Mouse (Mus musculus): ENCODE results near the gene Hyls1. TPM values are rescaled to one million over a fixed set of nuclear protein-coding genes. Genes with fewer than 3 reads are reported as not detected.

The Hyls1 gene
- polyA plus RNA-seq, 1 experiment from 2014 or later: 15.0 TPM

DNA sequence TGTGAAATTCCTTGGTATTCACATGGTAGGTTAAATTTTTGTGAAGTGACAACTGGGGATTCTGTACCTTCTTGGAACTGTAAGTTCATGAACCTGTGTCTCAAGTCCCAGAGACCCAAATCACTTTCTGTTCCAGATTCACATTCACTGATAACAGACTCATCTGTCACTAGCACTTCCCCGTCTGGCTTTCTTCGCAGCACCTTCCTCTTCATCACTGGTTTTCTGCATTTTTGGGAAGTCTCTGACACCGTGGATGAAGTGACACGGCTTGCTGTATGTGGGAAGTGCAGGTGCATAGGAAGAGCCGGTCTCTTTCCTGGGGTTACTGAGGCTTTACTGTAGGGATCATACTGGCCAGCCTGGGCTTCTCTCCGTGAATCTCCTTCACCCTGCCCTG is 8.6 kb downstream of the Hyls1 start:
- Histone ChIP-seq H3K9ac (replicated peaks) (no peak overlapping the region), H3K4me2 (no peak overlapping the region), H3K36me3 (peaks cover 20% of the 10 kb centered on the region), H3K4me3 (replicated peaks) (no peak overlapping the region), H3K4me1 (peaks cover 24% of the 10 kb centered on the region), H3K9me3 (replicated peaks) (no peaks in the 10 kb centered on the region), H3K27ac (replicated peaks) (no peak overlapping the region), H3K27me3 (replicated peaks) (no peaks in the 10 kb centered on the region)
- no peak for ATAC-seq (ENCODE audit: low FRiP score)
- 92% methylated on average over 6 of the region's 6 CpGs for WGBS

DNA sequence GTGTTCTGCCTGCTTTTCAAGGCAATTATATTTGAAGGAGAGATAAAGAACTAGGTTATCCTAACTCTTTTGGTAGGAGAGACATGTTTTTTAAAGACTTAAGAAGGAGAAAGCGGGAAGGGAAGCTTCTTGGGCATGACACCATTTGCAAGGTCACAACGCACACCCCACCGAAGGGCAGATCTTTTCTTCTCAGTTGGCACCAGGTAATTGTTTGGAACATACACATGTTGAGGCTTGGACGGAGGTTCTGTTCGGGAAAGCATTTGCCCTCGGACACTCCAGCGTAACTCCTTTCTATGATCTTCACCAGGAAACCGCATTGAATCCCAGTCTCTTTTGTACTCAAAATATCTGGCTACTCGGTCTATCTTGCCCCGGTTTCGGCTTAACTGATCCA is 9.1 kb downstream of the Hyls1 start:
- no peak overlapping the region for H3K9ac ChIP-seq (replicated peaks)
- H3K9me3 ChIP-seq (replicated peaks): no peaks in the 10 kb centered on the region
- no peak overlapping the region for H3K27ac ChIP-seq (replicated peaks)
- peaks cover 24% of the 10 kb centered on the region for H3K4me1 ChIP-seq
- H3K36me3 ChIP-seq: peaks cover 17% of the 10 kb centered on the region
- WGBS: 96% methylated on average over 11 of the region's 11 CpGs
- H3K4me3 ChIP-seq (replicated peaks): no peak overlapping the region
- H3K27me3 ChIP-seq (replicated peaks): no peaks in the 10 kb centered on the region
- no peak for ATAC-seq (ENCODE audit: low FRiP score)
- no peak overlapping the region for H3K4me2 ChIP-seq

DNA sequence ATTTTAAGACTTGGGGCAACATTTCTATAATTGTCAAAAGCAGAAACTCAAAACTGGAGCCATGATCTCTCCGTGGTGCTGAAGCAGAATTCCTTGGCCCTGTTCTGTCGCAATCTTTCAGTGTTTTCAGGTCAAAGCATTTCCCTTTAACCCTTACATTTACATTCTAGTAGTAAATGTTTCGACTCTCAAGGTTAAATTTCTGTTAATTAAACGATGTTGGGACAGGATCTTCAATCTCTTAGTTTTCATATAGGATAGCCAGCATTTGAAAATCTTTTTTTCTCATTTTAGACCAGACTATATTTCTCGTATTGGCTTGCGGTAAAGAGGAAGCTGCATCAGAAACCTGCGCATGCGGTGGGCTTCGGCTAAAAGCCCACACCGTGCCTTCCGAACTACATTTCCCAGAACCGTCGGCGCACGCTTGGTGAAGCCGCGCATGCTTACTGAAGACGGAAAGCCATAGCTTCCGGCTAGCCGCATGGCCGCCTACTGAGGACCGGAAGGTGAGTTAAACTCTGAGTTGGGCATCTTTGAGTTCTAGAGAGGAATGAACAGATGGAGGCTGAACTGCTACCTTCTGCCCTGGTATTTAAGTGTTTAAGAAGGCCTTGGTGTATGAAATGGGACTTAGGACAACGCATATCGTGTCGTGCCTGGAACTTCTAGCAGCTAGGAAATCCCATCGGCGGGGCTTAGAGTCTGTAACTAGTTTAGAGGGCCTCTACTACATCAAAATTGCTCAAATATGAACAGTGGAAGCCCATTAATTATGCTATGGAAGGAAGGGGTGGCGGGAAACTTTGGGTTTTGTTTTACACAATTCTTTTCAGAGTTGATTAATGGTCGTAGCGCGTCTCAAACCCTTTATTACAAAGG is 10.9 kb downstream of the Hyls1 start:
- H3K9ac ChIP-seq (replicated peaks): peak overlapping the region; percentile 73
- peak overlapping the region; percentile 74 for H3K4me3 ChIP-seq (replicated peaks)
- peak; percentile 90 for ATAC-seq (ENCODE audit: low FRiP score)
- peaks cover 24% of the 10 kb centered on the region for H3K4me1 ChIP-seq
- H3K4me2 ChIP-seq: peak overlapping the region; percentile 93
- peaks cover 12% of the 10 kb centered on the region for H3K36me3 ChIP-seq
- WGBS: 2% methylated on average over 31 of the region's 31 CpGs
- H3K9me3 ChIP-seq (replicated peaks): no peaks in the 10 kb centered on the region
- H3K27ac ChIP-seq (replicated peaks): peak overlapping the region; percentile 88
- H3K27me3 ChIP-seq (replicated peaks): no peaks in the 10 kb centered on the region

DNA sequence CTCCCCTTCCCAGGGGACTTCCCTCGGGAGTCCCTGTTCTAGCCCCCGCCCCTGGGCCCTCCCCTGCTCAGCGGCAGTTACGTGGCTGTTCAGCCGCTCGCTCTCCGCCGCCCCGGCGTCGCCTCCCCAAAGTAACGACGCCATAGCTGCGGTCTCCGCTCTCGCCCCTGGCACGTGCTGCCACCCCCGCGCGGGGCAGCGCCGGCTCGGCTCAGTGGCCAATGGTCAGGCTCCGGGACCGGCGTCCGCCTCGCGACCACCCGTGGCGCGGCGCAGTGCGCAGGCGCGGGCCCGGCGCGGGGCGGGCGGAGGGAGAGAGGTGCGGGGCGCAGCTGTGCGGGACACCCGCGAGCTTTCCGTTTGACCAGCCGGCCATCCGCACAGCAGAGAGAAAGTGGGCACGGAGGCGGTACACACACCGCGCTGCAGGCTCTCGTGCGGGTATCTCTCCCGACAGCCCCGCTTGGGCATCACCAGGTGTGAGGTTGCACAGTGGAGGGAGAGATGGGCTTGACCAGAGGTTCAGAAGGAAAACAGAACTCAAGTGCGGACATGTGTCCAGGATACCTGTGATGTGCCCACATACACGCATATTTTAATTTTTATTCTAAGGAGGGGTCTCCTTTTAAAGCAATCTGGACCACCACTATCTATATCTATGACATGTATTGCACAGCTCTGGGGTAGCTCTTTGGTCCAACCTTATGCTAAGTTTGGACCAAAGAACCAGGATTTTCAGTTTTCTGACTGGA is 11.8 kb downstream of the Hyls1 start, which contains the start of the genes Ddx25 and Pus3:
Gene Ddx25 (minus strand): TSS at position 272 of the 752 bp plus-strand sequence.
Gene Pus3 (plus strand): TSS at position 339 of the 752 bp plus-strand sequence.
- Histone ChIP-seq H3K4me1 (peaks cover 24% of the 10 kb centered on the region), H3K36me3 (peaks cover 18% of the 10 kb centered on the region), H3K9me3 (replicated peaks) (no peaks in the 10 kb centered on the region), H3K4me3 (replicated peaks) (peak within 1 kb of the TSS; percentile 74), H3K27ac (replicated peaks) (peak within 1 kb of the TSS; percentile 88), H3K4me2 (peak within 1 kb of the TSS; percentile 93), H3K9ac (replicated peaks) (peak within 1 kb of the TSS; percentile 73), H3K27me3 (replicated peaks) (no peaks in the 10 kb centered on the region)
- WGBS: 2% methylated on average over 55 of the region's 59 CpGs
- ATAC-seq (ENCODE audit: low FRiP score): peak; percentile 86

DNA sequence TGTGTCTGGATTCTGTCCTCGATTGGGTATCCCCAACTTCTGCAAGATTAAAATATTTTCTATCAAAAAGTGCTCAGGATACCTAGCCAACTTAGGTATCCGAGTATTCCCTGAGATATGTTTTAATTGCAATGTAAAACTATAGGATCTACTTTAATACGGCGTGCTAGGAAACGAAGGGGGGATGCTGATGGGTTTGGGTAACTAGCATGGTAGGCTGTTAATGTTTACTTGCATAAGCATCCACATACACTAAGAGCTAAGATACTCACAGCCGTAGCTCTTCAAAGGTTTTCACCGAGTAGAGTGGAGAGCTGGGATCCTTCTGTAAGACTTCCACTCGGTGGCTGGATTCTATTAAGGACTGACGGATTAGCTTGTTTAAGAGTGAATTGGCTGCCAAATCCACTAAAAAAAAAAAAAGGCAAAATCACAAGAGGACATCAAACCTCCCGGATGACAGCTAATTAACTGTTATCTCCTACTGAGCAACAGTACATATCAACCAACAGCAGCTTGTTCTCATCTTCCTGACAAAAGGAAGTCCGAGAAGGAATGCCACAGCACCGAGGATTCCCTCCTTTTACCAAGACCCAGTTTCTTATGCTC is 13.6 kb downstream of the Hyls1 start:
- no peak overlapping the region for H3K9ac ChIP-seq (replicated peaks)
- H3K36me3 ChIP-seq: peaks cover 27% of the 10 kb centered on the region
- H3K4me3 ChIP-seq (replicated peaks): no peak overlapping the region
- no peak overlapping the region for H3K4me2 ChIP-seq
- no peaks in the 10 kb centered on the region for H3K9me3 ChIP-seq (replicated peaks)
- no peaks in the 10 kb centered on the region for H3K27me3 ChIP-seq (replicated peaks)
- peaks cover 24% of the 10 kb centered on the region for H3K4me1 ChIP-seq
- ATAC-seq (ENCODE audit: low FRiP score): no peak
- 82% methylated on average over 12 of the region's 12 CpGs for WGBS
- H3K27ac ChIP-seq (replicated peaks): no peak overlapping the region

DNA sequence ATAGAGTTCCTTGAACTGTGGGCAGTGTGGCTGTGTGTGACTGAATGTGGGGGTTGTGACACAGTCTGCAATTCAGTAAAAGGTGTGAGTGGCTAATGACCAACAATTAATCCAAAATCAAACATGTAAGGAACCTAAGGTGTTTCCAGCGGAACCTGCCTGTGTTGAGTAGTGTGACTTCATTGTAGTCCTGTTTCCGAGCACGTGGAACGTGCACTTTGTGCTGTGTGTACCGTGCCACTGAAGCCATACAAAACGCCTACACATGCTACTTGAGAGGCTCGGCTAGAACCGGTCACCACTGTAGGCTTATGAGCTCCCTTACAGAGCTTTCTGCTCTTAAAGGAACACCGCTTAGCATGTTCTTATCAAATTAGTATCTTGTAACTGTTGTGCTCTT is 21.7 kb downstream of the Hyls1 start:
- 74% methylated on average over 9 of the region's 9 CpGs for WGBS
- Histone ChIP-seq H3K27ac (replicated peaks) (no peak overlapping the region), H3K4me1 (no peaks in the 10 kb centered on the region), H3K9me3 (replicated peaks) (no peaks in the 10 kb centered on the region), H3K36me3 (peaks cover 61% of the 10 kb centered on the region), H3K9ac (replicated peaks) (no peak overlapping the region), H3K4me3 (replicated peaks) (no peak overlapping the region), H3K4me2 (no peak overlapping the region), H3K27me3 (replicated peaks) (no peaks in the 10 kb centered on the region)
- no peak for ATAC-seq (ENCODE audit: low FRiP score)

DNA sequence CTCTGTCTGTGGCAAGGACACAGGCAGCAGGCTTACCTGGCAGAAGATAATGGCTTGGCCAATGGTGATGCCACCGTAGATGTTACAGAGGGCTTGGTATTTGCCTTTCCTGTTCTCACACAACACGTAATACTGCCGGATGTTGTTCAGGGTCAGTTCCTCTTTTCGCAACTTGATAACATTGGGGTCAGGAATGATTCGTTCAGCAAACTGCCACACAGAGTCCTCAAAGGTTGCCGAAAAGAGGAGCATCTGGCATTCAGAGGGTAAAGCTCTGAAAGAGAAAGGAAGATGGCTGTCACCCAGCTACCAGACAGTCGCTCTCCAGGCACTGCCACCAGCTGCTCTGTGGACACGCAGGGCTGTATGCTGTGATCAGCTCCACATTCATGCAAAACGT is 23.5 kb downstream of the Hyls1 start:
- H3K27me3 ChIP-seq (replicated peaks): no peaks in the 10 kb centered on the region
- 86% methylated on average over 9 of the region's 9 CpGs for WGBS
- H3K36me3 ChIP-seq: peaks cover 60% of the 10 kb centered on the region
- no peaks in the 10 kb centered on the region for H3K9me3 ChIP-seq (replicated peaks)
- no peak for ATAC-seq (ENCODE audit: low FRiP score)
- H3K4me2 ChIP-seq: no peak overlapping the region
- no peak overlapping the region for H3K27ac ChIP-seq (replicated peaks)
- no peak overlapping the region for H3K4me3 ChIP-seq (replicated peaks)
- no peak overlapping the region for H3K9ac ChIP-seq (replicated peaks)
- H3K4me1 ChIP-seq: no peaks in the 10 kb centered on the region

DNA sequence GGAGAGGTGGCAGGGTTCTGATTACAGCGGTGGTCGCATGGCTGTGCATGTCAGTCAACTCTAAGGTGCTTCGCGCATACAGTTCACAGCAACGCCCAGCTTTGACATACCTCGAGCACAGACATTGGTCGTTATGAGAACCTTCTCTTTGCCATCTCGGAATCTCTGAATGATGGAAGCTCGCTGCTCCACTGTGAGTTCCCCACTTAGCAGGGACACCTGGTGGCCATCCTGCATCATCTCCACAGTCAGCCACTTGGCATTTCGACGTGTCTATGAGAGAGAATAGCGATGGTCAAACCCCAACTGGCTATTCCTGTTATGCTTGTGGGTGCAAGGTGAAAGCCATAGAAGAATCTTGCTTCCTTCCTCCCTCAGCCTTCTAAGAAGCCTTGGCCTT is 24.5 kb downstream of the Hyls1 start:
- Histone ChIP-seq H3K4me1 (no peaks in the 10 kb centered on the region), H3K4me3 (replicated peaks) (no peak overlapping the region), H3K9ac (replicated peaks) (no peak overlapping the region), H3K27me3 (replicated peaks) (no peaks in the 10 kb centered on the region), H3K4me2 (no peak overlapping the region), H3K36me3 (peaks cover 60% of the 10 kb centered on the region), H3K9me3 (replicated peaks) (no peaks in the 10 kb centered on the region), H3K27ac (replicated peaks) (no peak overlapping the region)
- no peak for ATAC-seq (ENCODE audit: low FRiP score)
- 75% methylated on average over 12 of the region's 12 CpGs for WGBS

DNA sequence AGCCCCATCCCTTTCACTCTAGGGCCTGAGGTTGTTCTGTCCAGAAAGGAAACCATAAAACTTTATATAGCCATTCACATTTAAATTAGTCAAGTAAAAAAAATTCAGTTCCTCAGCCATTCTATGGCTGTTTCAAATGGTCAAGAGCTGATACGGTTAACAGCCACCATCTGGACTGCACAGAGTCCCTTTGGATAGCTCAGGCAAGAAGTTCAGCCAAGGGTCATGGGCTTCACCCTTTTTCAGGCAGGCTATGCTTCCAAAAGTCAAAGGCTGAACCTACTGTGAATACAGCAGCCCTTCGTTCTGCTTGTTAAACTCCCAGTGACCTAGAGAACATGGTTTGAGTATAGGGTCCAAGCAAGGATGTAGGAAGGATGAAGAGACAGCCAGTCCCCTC is 25.5 kb downstream of the Hyls1 start:
- no peak overlapping the region for H3K4me2 ChIP-seq
- no peaks in the 10 kb centered on the region for H3K27me3 ChIP-seq (replicated peaks)
- 12% methylated on average over 2 of the region's 2 CpGs for WGBS
- H3K9me3 ChIP-seq (replicated peaks): no peaks in the 10 kb centered on the region
- H3K4me3 ChIP-seq (replicated peaks): no peak overlapping the region
- H3K36me3 ChIP-seq: peaks cover 61% of the 10 kb centered on the region
- no peaks in the 10 kb centered on the region for H3K4me1 ChIP-seq
- no peak overlapping the region for H3K27ac ChIP-seq (replicated peaks)
- no peak for ATAC-seq (ENCODE audit: low FRiP score)
- no peak overlapping the region for H3K9ac ChIP-seq (replicated peaks)

DNA sequence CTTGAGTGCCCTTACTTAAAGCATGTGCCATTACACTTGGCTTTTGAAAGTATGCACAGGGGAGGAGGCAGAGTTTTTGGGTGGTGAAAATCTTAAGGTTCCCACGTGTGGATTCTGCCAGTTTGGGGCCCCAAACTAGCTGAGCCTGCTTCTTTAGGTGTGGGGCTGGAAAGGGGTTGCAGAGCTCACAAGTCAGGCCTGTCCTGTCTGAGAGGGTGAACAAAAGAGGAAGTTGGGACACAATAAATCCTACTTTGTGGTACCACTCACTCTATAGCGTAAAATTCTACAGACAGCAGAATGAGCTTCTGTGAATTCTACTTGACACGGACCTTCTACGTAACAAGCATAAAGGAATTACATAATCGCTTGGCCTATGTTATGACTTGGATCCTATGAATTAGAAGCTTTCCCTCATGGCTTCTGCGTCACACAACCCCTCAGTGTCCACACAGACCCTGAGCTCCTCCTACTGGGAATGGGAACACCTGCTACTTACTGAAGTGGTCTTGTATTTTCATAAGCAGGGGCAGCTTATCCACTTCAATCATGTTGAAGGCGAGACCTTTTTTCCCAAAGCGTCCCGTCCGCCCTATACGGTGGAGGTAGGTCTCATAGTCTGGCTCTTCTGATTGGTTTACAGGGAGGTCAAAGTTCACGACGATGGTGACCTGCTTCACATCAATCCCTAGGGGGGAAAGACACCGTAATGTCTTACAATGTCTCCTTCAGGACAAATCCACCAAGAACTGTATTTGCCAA is 26.9 kb downstream of the Hyls1 start:
- Histone ChIP-seq H3K36me3 (peaks cover 57% of the 10 kb centered on the region), H3K27ac (replicated peaks) (no peak overlapping the region), H3K4me1 (no peaks in the 10 kb centered on the region), H3K4me3 (replicated peaks) (no peak overlapping the region), H3K27me3 (replicated peaks) (no peaks in the 10 kb centered on the region), H3K4me2 (no peak overlapping the region), H3K9ac (replicated peaks) (no peak overlapping the region), H3K9me3 (replicated peaks) (no peaks in the 10 kb centered on the region)
- no peak for ATAC-seq (ENCODE audit: low FRiP score)
- whole genome bisulfite sequencing: 78% methylated on average over 14 of the region's 14 CpGs

DNA sequence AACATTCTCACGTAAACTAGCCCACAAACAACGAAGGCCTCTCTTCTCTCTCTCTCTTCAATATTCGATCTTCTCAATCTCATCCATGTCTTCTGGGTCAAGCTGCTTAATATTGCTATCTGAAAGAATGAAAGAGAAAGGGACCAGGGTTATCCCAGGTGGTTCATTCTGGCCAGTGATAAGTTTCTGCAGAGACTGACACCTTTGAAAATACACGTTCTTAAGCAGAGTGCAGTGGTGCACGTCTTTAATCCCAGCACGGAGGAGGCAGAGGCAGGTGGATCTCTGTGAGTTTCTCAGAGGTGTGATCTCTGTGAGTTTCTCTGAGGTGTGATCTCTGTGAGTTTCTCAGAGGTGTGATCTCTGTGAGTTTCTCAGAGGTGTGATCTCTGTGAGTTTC is 28.3 kb downstream of the Hyls1 start:
- Histone ChIP-seq H3K36me3 (peaks cover 46% of the 10 kb centered on the region), H3K27me3 (replicated peaks) (no peaks in the 10 kb centered on the region), H3K4me2 (no peak overlapping the region), H3K4me3 (replicated peaks) (no peak overlapping the region), H3K9me3 (replicated peaks) (no peaks in the 10 kb centered on the region), H3K27ac (replicated peaks) (no peak overlapping the region), H3K9ac (replicated peaks) (no peak overlapping the region), H3K4me1 (no peaks in the 10 kb centered on the region)
- no peak for ATAC-seq (ENCODE audit: low FRiP score)
- 79% methylated on average over 6 of the region's 6 CpGs for WGBS
